8 mouse cellular contexts compared by ENCODE assay signal in the genomic region with DNA sequence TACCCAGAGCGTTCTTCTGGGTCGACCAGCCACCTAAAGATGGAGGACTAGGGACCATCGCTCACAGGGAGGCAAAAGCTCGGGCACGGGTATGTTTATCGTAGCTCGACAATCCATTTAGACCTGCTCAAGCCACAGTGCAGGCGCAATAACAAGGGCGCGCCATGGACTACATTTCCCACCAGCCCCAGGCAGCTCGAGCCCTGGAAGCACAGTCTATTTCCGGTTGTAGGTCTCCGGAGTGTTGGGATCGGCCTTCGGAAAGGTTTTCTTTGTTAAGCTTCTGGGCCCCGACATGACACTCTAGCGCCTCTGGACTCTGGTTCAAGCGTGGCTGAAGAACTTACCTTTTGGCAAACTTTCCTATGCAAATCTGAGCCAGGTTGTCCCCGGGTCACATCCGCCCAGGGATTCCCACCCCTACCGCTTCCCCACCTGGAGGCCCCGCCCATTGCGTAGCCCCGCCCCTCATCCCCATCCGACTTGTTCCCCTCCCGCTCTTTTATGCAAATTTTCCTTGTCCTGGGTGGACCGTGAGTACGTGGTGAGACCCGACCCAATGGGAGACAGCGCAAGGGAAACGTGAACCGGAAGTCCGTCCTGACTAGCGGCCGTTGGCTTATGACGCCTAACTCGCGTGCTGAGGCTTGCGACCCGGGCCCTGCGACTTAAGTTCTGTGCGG. TPM values are rescaled to one million over a fixed set of nuclear protein-coding genes. Genes with fewer than 3 reads are reported as not detected.
DNase-seq lines count a peak whose midpoint lies in the region; ATAC-seq and TF ChIP-seq lines count a peak whose summit lies in the region.

A gene (plus strand): TSS at position 591 of the 683 bp plus-strand sequence.

- H3K9me3 ChIP-seq in megakaryocyte, embryonic 14.5 days, result peaks cover 8% of the 10 kb centered on the region

- ATAC-seq in activated CD4-positive, CD25-positive, alpha-beta regulatory T cell, adult 4 months, result peak; percentile 93

- no peak for TF ChIP-seq CTCF in cortical plate, adult 2 months (IDR thresholded peaks at IDR 0.05; ENCODE audit: extremely low read depth, insufficient read depth, low read length)

- H3K4me1 ChIP-seq in cortical plate, adult 2 months (ENCODE audit: control insufficient read depth, insufficient read depth, low read length), result peaks cover 6% of the 10 kb centered on the region
- H3K4me1 ChIP-seq in megakaryocyte, embryonic 14.5 days, result peaks cover 30% of the 10 kb centered on the region

- peak within 1 kb of the TSS; percentile 60 for H3K4me3 ChIP-seq in cortical plate, adult 2 months (ENCODE audit: insufficient read depth, low read length)
- peak within 1 kb of the TSS; percentile 97 for H3K4me3 ChIP-seq in megakaryocyte, embryonic 14.5 days (replicated peaks)

- H3K27ac ChIP-seq in cortical plate, adult 2 months (ENCODE audit: insufficient read depth, low read length), result peak within 1 kb of the TSS; percentile 80

- H3K36me3 ChIP-seq in megakaryocyte, embryonic 14.5 days (replicated peaks; ENCODE audit: low read length), result peaks cover 34% of the 10 kb centered on the region

- TF ChIP-seq POLR2A in cortical plate, adult 2 months (IDR thresholded peaks at IDR 0.05; ENCODE audit: extremely low read depth, insufficient read depth, low read length), result peak; percentile 74

- DNase-seq in gastrocnemius, adult 8-10 months (ENCODE audit: low spot score in 2 of 2), result peak; percentile 77 to 85
- peak; percentile 93 for DNase-seq in hindlimb bud, embryonic 11.5 days (ENCODE audit: extremely low spot score, low read depth, low spot score)
- peak; percentile 89 to 95 for DNase-seq in left cerebral cortex, adult 8-10 months (ENCODE audit: low spot score in 2 of 2)
- peak; percentile 90 for DNase-seq in right cerebral cortex, postnatal 14 days
- peak; percentile 86 to 92 for DNase-seq in urinary bladder, postnatal 36 days (ENCODE audit: low spot score in 2 of 2)

- H3K27me3 ChIP-seq in megakaryocyte, embryonic 14.5 days (replicated peaks), result peaks cover 1% of the 10 kb centered on the region

RNA-seq across cellular contexts. Expression of the gene that starts here (rescaled TPM):
- 10 to 100 TPM; 69.2 to 95.7 TPM for polyA plus RNA-seq in activated CD4-positive, CD25-positive, alpha-beta regulatory T cell, adult 4 months (2017; shearing (Covaris generic))
- 17.8 and 18.3 TPM in 2 replicates for polyA plus RNA-seq in cortical plate, adult 2 months (2012; rRNA removed)
- 1 to 10 TPM; 6.1 to 7.0 (median 6.4) TPM for total RNA-seq in gastrocnemius, adult 8-10 months (2022)
- total RNA-seq in left cerebral cortex, adult 8-10 months (2022), result 10 to 100 TPM; 19.0 to 20.2 (median 19.6) TPM
- 2.8 and 8.0 TPM in 2 replicates for polyA plus RNA-seq in megakaryocyte, embryonic 14.5 days (2012; ENCODE audit: insufficient read depth, low replicate concordance)

Comparison
In these comparisons a context has a peak if more than half of its experiments do, and no peak if none do; other contexts are left out.
1. Peak in every context shown above with its lines: DNase-seq, ATAC-seq, H3K4me3 ChIP-seq and H3K27ac ChIP-seq.